Mouse (Mus musculus): ENCODE results near the gene Gm48551.

Gm48551 gene

GRCm38 (mm10) chr10:81429605-81430061, 45.4 kb downstream of the Gm48551 start:
- DNase-seq (ENCODE audit: extremely low spot score, low spot score): peak; percentile 67

DNA sequence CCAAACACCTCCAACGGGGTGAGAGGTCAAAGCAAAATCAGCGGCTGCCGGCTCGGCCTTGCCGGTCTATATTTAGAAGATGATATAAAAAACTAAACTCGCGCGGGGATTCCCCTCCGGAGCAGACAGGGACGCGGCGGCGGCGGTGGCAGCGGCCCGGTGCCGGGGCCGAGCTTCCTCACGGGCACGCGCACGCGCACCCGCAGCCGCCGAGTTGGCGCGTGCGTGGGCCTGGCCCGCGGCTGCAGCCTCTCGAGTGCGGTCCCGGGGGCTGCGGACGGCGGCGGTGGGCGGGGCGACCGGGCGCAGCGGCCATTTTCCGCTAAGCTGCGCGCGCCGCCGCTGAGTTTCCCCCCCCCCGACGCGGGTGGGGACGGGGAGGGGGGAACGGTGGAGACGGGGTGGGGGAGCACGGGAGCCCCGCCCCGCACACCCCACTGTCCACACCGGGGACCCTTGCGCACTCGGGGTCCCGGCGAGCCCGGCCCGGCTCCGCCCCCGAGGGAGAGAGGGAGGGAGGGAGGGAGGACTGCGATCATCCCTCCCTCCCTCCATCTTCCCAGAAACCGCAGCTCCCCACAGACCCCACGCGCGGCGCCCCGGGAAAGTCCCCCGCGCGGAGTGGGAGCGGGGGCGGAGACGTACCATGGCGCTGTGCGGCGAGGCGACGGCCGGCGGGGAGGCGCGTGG, 46.0 kb downstream of the Gm48551 start:
- peak; percentile 79 for DNase-seq (ENCODE audit: extremely low spot score, low spot score)

DNA sequence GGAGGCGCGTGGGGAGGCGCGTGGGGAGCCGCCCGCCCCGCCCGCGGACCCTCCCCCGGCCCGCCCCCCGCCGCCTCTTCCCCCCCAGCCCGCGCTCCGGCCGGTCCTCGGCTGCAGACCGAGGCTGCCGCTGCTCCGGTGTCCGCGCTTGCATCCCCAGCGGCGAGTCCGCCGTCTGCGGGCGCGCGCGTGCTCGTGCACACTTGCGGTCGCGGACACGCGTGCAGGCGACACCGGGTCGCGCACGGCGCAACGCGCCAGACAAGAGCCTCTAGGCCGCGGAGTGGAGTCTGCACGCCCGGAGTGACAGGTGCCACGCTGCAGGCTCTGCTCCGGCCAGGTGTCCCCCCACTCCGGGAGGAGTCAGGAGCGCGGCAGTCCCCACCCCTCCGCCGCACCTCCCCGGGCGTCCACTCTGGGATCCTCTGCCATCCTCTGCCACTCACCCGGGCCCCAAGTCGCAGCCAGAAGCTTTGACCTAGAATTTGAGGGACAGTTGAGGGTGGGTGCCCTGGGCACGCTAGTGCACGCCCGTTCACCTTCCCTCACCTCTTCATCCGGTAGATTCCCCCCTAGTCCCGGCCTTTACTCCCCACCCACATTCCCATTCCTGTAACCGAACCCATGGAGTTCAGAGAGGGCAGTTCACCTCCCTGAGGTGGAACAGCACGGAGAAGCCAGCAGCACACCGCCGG, 46.7 kb downstream of the Gm48551 start:
- DNase-seq (ENCODE audit: extremely low spot score, low spot score): peak; percentile 48

- DNase-seq (ENCODE audit: extremely low spot score, low spot score): peak; percentile 44
These were observed 47.4 kb downstream of the Gm48551 start for GRCm38 (mm10) chr10:81431526-81432168.

DNA sequence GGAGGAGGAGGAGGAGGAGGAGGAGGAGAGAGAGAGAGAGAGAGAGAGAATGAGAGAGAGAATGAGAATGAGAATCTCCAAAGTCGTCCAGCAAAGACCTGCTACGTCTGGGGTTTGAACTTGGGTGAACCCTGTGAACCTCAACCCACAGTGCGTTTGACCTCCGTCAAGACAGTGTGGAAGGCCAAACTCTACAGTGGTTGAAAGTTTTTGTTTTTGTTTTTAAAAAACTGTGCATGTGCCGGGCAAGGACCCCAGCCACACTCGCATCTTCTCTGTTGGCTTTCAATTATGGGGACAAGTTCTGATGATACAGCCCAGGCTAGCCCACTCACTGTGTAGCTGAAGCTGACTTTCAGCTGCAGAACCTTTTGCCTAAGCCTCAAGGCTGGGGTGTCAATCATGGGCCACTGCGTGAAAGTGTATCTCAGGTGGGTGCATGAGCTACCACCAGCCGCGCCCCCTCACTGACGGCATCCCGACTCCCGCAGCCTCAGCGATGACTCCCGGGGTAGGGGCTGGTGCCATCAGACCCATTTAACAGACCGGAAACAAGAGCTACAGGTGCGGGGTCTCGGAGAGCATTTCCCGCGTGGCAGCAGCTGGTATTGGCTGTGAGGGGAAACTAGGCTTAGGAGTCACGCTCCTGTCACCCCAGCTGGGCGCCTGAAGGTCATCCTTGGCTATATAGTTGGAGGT, 48.1 kb downstream of the Gm48551 start:
- DNase-seq (ENCODE audit: extremely low spot score, low spot score): peak; percentile 14

GRCm38 (mm10) chr10:81432868-81433262, 48.6 kb downstream of the Gm48551 start:
- DNase-seq (ENCODE audit: extremely low spot score, low spot score): peak; percentile 75

DNA sequence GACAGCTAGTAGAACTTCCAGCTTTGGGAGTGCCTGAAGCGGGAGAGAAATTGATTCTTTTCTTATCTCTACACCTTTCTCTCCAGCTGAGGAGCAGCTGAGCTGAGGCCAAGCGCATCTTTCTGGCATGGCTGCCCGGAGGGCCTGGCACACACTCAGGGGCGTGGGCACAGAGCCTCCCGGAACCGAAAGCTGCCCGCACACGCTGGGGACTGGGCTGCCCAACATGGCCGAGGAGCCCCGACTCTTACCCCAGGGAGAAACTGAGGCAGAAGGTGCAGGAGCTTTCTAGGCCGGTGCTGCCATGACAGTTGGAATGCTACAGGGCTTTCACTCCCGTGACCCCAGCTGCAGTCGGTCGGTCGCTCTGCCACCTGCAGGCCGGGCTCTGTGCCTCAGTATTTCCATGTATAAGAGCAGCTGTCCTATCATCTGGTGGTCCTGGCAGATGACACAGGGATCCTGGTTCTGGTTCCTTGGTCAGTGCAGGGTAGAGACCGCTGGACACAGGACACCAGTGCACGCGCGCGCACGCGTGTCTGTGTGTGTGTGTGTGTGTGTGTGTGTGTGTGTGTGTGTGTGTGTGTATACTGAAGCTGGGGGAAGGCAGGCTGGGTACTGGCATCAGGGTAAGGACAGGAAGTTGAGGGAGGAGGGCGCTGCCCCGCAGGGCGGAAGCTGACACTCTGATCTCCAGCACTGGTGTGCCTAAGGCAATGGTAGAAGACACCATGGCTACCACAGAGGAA, 49.4 kb downstream of the Gm48551 start:
- no peak for DNase-seq (ENCODE audit: extremely low spot score, low spot score)

DNA sequence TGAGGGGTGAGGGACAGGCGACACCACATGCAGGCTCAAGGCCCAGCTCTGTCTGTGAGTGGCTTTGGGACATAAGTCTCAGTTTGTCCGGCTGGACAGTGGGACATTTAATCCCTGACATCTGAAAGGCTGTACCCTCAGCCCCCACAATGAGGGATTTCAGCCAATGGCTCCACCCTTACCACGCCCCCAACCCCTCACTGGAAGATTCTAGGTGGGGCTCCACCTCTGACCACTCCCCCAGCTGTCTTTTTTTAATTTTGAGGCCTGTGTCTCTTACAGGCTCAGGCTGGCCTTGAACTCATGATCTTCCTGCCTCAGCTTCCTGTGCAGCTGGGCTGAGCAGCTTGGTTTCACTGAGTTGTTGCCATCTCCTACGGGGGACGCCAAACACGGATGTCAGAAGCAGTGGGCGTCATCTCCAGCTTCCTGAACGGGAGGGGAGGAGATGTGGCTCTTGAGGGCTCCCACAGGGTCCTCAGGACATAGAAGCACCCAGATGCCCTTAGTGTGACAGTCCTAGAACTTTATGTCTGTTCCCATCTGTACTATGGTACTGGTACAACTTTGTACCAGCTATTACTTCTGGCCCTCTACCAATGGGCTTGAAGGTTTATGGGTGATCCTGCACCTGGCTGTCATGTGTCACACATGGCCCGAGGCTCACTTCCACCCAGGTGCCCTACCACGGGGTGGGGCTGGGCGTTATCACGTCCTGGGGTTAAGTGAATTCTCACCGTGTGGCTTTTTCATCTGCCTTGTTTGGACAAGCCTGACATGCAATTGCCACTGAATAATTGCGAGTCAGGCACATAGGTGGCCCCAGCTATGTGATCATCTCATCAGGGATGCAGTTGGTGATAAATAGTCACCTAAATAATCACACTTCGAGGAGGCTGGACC, 50.3 kb downstream of the Gm48551 start:
- DNase-seq (ENCODE audit: extremely low spot score, low spot score): no peak

- DNase-seq (ENCODE audit: extremely low spot score, low spot score): no peak
These were observed 51.2 kb downstream of the Gm48551 start for GRCm38 (mm10) chr10:81435436-81435835.

DNA sequence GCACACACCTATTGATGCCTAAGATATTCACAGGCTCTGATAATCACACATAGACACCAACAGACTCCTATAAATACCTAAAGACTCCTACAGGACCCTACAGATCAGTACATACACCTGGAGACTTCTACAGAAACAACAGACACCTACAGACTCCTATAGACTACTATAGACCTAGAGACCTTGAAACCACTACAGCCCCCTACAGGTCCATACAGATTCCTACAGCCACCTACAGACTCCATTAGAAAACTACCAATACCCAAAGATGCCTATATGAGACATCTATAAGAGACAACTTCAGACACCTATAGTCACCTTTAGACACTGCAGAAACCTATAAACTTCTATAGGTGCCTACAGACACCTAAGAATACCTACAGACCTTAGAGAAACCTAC, 56.8 kb downstream of the Gm48551 start:
- no peak for DNase-seq (ENCODE audit: extremely low spot score, low spot score)

Data from neural tube, embryonic 10.5 days (tissue).